Mouse (Mus musculus) hindbrain, embryonic 11.5 days (tissue): ENCODE measurements around the gene Slc22a4. TPM values are rescaled to one million over a fixed set of nuclear protein-coding genes. Genes with fewer than 3 reads are reported as not detected.
A peak's percentile ranks its signal among the peaks of the same experiment; 100 is the strongest.
"Not testable (repeated sequence)": the region's sequence is repeated elsewhere in the genome, so short reads cannot be mapped to it uniquely, and the experiment has no call there.

Experiments
- ATAC-seq: fragments of 200-750 bp; cut with Nextera tagmentation; 2 replicates; pipeline ENCODE4 v1.8.0; 2017; ENCODE audit warnings: mild to moderate bottlenecking, moderate TSS enrichment, moderate library complexity; ENCODE audit not compliant: low FRiP score
- DNase-seq: peaks from one replicate; pipeline ENCODE4 v3.0.0-alpha.2; 2015; ENCODE audit warnings: low spot score
- H3K27ac ChIP-seq: fragments of 300-500 bp; sonication (generic); 2 replicates; pipeline ENCODE4 v1.5.1; 2014; ENCODE audit warnings: mild to moderate bottlenecking, low read depth, low read length
- H3K27me3 ChIP-seq: fragments of 300-500 bp; sonication (generic); 2 replicates; pipeline ENCODE4 v1.6.1; 2014; ENCODE audit warnings: mild to moderate bottlenecking, low read length, moderate library complexity, mixed read lengths; ENCODE audit not compliant: control insufficient read depth, insufficient read depth
- H3K36me3 ChIP-seq: fragments of 300-500 bp; sonication (generic); 2 replicates; pipeline ENCODE4 v1.6.1; 2014; ENCODE audit warnings: mild to moderate bottlenecking, low read length, moderate library complexity, mixed read lengths; ENCODE audit not compliant: control insufficient read depth, insufficient read depth
- H3K4me1 ChIP-seq: fragments of 300-500 bp; sonication (generic); replicated peaks from 2 replicates; pipeline ENCODE4 v1.6.1; 2014; ENCODE audit warnings: low read length, mixed read lengths; ENCODE audit not compliant: control insufficient read depth, insufficient read depth
- H3K4me2 ChIP-seq: fragments of 300-500 bp; sonication (generic); replicated peaks from 2 replicates; pipeline ENCODE4 v1.6.1; 2014; ENCODE audit warnings: mild to moderate bottlenecking, low read depth, low read length
- H3K4me3 ChIP-seq: fragments of 300-500 bp; sonication (generic); 2 replicates; pipeline ENCODE4 v1.5.1; 2014; ENCODE audit warnings: low read depth, low read length
- H3K9ac ChIP-seq: fragments of 300-500 bp; sonication (generic); 2 replicates; pipeline ENCODE4 v1.6.1; 2014; ENCODE audit warnings: low read depth, low read length
- H3K9me3 ChIP-seq: fragments of 300-500 bp; sonication (generic); 2 replicates; pipeline ENCODE4 v1.6.1; 2016; ENCODE audit warnings: low read length; ENCODE audit not compliant: control insufficient read depth
- WGBS: fragments of 180-500 bp; shearing (Covaris S2); extraction: QIAGEN DNeasy Blood & Tissue Kit; methylation state at CpG from one replicate; pipeline ENCODE4 v1.1.7; 2014; 5-methylcytosine and 5-hydroxymethylcytosine counted together
- polyA plus RNA-seq: library from polyadenylated mRNA; unstranded; fragments of >200 nt; fragmentation: Nextera tagmentation; extraction: Ambion mirVana; gene quantifications from 2 replicates; pipeline ENCODE4 v1.2.1, GENCODE M21; 2014

Gene Slc22a4
- polyA plus RNA-seq, 1 experiment from 2014 or later: 1.2 TPM

DNA sequence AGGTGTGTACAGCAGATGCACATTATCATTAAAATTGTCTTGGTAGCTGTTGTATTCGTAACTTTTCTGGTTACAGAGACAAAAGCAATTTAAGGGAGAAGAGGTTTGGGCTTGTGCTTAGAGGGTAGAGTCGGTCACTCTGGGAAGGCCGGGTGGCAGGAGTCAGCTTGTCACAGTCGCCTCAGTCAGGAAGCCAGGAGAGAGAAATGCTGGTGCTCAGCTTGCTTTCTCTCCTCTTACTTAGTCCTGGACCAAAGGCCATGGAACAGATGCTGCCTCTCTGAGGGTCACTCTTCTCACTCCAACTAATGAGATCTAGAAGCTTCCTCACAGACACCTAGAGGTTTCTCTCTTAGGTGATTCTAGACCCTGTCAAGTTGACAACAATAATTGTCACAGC lies 46.5 kb downstream of the Slc22a4 start:
- Histone ChIP-seq H3K9ac (no peak overlapping the region), H3K27ac (no peak overlapping the region), H3K27me3 (peaks cover 5% of the 10 kb centered on the region; the same call in 1 of the 2 replicates), H3K9me3 (no peaks in the 10 kb centered on the region), H3K36me3 (no peaks in the 10 kb centered on the region), H3K4me1 (peaks cover 3% of the 10 kb centered on the region; the same call in 1 of the 2 replicates), H3K4me2 (no peak overlapping the region), H3K4me3 (no peak overlapping the region)
- no peak for ATAC-seq
- DNase-seq: no peak
- WGBS: 84% methylated on average over 4 of the region's 4 CpGs

- Histone ChIP-seq H3K4me1 (peaks cover 3% of the 10 kb centered on the region; the same call in 1 of the 2 replicates), H3K27me3 (peaks cover 5% of the 10 kb centered on the region; the same call in 1 of the 2 replicates), H3K9me3 (no peaks in the 10 kb centered on the region), H3K27ac (no peak within 1 kb of the TSS), H3K4me3 (peak within 1 kb of the TSS; percentile 60), H3K9ac (peak within 1 kb of the TSS; percentile 55), H3K36me3 (no peaks in the 10 kb centered on the region), H3K4me2 (peak within 1 kb of the TSS; percentile 92)
- ATAC-seq (peak; percentile 86), DNase-seq (peak; percentile 82)
- WGBS: 2% methylated on average over 73 of the region's 73 CpGs
Measured at GRCm38 (mm10) chr11:53979788-53980621, 47.9 kb downstream of the Slc22a4 start, which contains the start of gene Slc22a21. Gene Slc22a21, minus strand, starts transcription at chr11:53980332.

- ATAC-seq, H3K4me1 ChIP-seq, H3K27ac ChIP-seq, H3K27me3 ChIP-seq, DNase-seq, H3K36me3 ChIP-seq, H3K9me3 ChIP-seq: not testable (repeated sequence)
- H3K9ac ChIP-seq: peak overlapping the region; percentile 55; the same call in 1 of the 2 replicates
- peak overlapping the region; percentile 60 for H3K4me3 ChIP-seq
- H3K4me2 ChIP-seq: peak overlapping the region; percentile 92
- WGBS: 1% methylated on average over 23 of the region's 23 CpGs
Measured at GRCm38 (mm10) chr11:53979456-53979787, 48.5 kb downstream of the Slc22a4 start.

- no peak for DNase-seq
- H3K27ac ChIP-seq: no peak overlapping the region
- 79% methylated on average over 3 of the region's 3 CpGs for WGBS
Measured at GRCm38 (mm10) chr11:53977672-53978071, 50.2 kb downstream of the Slc22a4 start.

GRCm38 (mm10) chr11:53975559-53975958 lies 52.3 kb downstream of the Slc22a4 start:
- Histone ChIP-seq H3K4me2 (no peak overlapping the region), H3K9ac (no peak overlapping the region), H3K9me3 (no peaks in the 10 kb centered on the region), H3K4me1 (peaks cover 3% of the 10 kb centered on the region; the same call in 1 of the 2 replicates), H3K27ac (no peak overlapping the region), H3K27me3 (peaks cover 5% of the 10 kb centered on the region; the same call in 1 of the 2 replicates), H3K4me3 (no peak overlapping the region), H3K36me3 (no peaks in the 10 kb centered on the region)
- no peak for ATAC-seq
- DNase-seq: no peak

More at GRCm38 (mm10) chr11:53977672-53978071, 50.2 kb downstream of the Slc22a4 start:
- ATAC-seq: no peak
- no peaks in the 10 kb centered on the region for H3K9me3 ChIP-seq
- no peak overlapping the region for H3K4me3 ChIP-seq
- H3K36me3 ChIP-seq: no peaks in the 10 kb centered on the region
- peaks cover 3% of the 10 kb centered on the region; the same call in 1 of the 2 replicates for H3K4me1 ChIP-seq
- peaks cover 5% of the 10 kb centered on the region; the same call in 1 of the 2 replicates for H3K27me3 ChIP-seq
- H3K4me2 ChIP-seq: no peak overlapping the region
- H3K9ac ChIP-seq: no peak overlapping the region

GRCm38 (mm10) chr11:53958984-53959383 lies 68.9 kb downstream of the Slc22a4 start:
- ATAC-seq (no peak), DNase-seq (no peak)
- Histone ChIP-seq H3K9ac (no peak overlapping the region), H3K4me3 (no peak overlapping the region), H3K9me3 (no peaks in the 10 kb centered on the region), H3K4me1 (no peaks in the 10 kb centered on the region), H3K27me3 (no peaks in the 10 kb centered on the region), H3K4me2 (no peak overlapping the region), H3K27ac (no peak overlapping the region), H3K36me3 (no peaks in the 10 kb centered on the region)
- 53% methylated on average over 3 of the region's 3 CpGs for WGBS

- ATAC-seq: not testable (repeated sequence)
Measured at GRCm38 (mm10) chr11:53958176-53958575, 69.7 kb downstream of the Slc22a4 start.

GRCm38 (mm10) chr11:53956636-53957035 lies 71.3 kb downstream of the Slc22a4 start:
- no peak overlapping the region for H3K9ac ChIP-seq
- 64% methylated on average over 1 of the region's 1 CpGs for WGBS
- no peak overlapping the region for H3K4me2 ChIP-seq
- no peaks in the 10 kb centered on the region for H3K4me1 ChIP-seq
- no peak overlapping the region for H3K27ac ChIP-seq
- no peaks in the 10 kb centered on the region for H3K27me3 ChIP-seq
- ATAC-seq (no peak), DNase-seq (no peak)
- H3K9me3 ChIP-seq: no peaks in the 10 kb centered on the region
- H3K36me3 ChIP-seq: no peaks in the 10 kb centered on the region
- H3K4me3 ChIP-seq: no peak overlapping the region

More at GRCm38 (mm10) chr11:53958176-53958575, 69.7 kb downstream of the Slc22a4 start:
- H3K27me3 ChIP-seq, H3K4me3 ChIP-seq, H3K27ac ChIP-seq, H3K9ac ChIP-seq, H3K36me3 ChIP-seq, H3K4me2 ChIP-seq, H3K9me3 ChIP-seq, H3K4me1 ChIP-seq: not testable (repeated sequence)
- DNase-seq: peak; percentile 5
- 37% methylated on average over 4 of the region's 4 CpGs for WGBS

DNA sequence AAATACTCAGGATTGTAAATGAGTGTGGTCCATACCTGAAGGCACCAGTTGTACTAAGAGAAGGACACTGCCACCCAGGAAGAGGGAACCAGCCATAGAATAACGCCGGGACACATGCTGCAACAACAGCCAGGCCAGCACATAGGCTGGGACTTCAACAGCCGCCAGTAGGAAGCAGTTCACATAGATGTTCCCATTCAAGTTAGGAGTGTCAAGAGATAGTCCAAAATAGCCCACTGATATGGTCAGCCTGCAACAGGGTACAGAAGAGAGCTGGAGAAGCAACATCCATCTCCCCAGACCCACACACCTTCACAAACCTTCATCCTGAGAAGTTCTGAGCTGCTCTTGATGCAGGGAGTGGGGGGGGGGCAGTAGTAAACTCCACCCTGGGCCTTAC lies 73.2 kb downstream of the Slc22a4 start:
- no peaks in the 10 kb centered on the region for H3K4me1 ChIP-seq
- no peak overlapping the region for H3K4me2 ChIP-seq
- H3K36me3 ChIP-seq: no peaks in the 10 kb centered on the region
- no peak for DNase-seq
- no peak overlapping the region for H3K9ac ChIP-seq
- H3K27ac ChIP-seq: no peak overlapping the region
- ATAC-seq: no peak
- 89% methylated on average over 3 of the region's 3 CpGs for WGBS
- H3K4me3 ChIP-seq: no peak overlapping the region
- no peaks in the 10 kb centered on the region for H3K9me3 ChIP-seq
- no peaks in the 10 kb centered on the region for H3K27me3 ChIP-seq
